Mouse (Mus musculus): ENCODE measurements around the gene 9430007A20Rik.
"Not testable (repeated sequence)": the region's sequence is repeated elsewhere in the genome, so short reads cannot be mapped to it uniquely, and the experiment has no call there.

The 9430007A20Rik gene

DNA sequence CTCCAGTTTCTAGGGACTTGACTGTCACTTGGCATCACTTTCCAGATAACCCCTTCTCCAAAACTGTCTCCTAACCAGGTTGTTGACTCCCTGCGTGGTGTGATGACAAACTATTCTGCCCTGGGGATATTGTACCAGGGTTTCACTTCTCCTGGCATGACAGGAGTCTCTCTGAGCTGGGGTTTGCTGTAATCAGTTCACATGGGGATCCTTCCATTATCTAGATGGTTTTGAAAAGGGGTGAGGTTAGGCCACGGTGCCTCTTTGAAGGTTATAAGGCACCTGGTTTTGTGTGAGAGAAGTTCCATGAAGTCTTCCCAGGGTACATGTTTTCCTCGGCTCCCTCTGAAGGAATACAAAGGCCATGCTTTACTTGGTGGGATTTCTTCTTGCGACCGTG lies at the start of gene 9430007A20Rik:
9430007A20Rik (plus strand) TSS at position 301 of the 400 bp plus-strand sequence.
- DNase-seq (ENCODE audit: low spot score), result no peak

GRCm38 (mm10) chr4:144493331-144493730 lies 26.3 kb upstream of the 9430007A20Rik start:
- DNase-seq (ENCODE audit: low spot score), result no peak

GRCm38 (mm10) chr4:144506518-144506917 lies 13.1 kb upstream of the 9430007A20Rik start:
- no peak for DNase-seq (ENCODE audit: low spot score)

- DNase-seq (ENCODE audit: low spot score), result no peak
These were observed 25.1 kb downstream of the 9430007A20Rik start for GRCm38 (mm10) chr4:144544689-144545088.

DNA sequence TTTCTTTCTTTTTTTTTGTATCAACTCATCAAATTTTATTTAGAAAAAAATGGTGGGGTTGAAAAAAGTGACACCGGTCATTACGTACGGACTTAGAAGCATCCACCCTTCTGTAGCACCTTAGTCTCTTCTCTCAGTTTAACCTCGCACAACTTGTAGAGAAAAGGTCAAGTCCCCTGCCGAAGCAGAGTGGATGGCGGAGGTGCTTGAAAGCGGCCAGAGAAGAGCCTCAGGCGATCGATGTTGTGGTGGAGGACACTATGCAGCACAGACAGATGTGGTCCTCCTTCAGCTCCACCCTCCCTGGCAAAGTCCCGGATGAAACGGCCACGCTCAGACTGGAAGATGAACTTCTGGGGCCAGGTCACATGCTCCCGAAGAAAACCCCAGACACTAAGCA lies 25.7 kb downstream of the 9430007A20Rik start:
- DNase-seq (ENCODE audit: low spot score), result not testable (repeated sequence)

GRCm38 (mm10) chr4:144551156-144551555 lies 31.5 kb downstream of the 9430007A20Rik start:
- DNase-seq (ENCODE audit: low spot score), result no peak

DNA sequence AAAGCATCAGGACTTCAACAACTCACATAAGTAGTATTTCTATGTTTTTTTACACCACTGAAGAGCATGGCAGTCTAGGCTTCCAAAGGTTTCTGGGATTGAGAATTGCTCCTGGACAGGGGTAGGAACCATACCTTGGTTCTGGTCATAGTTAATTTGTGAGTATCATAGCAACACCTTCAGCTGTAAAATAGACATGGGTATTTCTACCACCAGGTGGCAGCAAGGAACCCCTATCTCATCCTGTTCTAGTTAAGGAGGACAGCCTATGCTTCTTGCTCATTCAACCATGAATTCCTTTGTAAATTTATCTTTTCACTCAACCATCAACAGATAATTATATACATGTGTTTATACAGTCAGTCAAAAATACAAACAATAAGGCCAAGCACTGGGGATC lies 40.2 kb downstream of the 9430007A20Rik start:
- DNase-seq (ENCODE audit: low spot score), result no peak

GRCm38 (mm10) chr4:144561205-144561604 lies 41.6 kb downstream of the 9430007A20Rik start:
- DNase-seq (ENCODE audit: low spot score), result no peak

GRCm38 (mm10) chr4:144565034-144565433 lies 45.4 kb downstream of the 9430007A20Rik start, which contains the start of gene Gm13124:
Gene Gm13124 (minus strand): TSS chr4:144565134.
- no peak for DNase-seq (ENCODE audit: low spot score)

DNA sequence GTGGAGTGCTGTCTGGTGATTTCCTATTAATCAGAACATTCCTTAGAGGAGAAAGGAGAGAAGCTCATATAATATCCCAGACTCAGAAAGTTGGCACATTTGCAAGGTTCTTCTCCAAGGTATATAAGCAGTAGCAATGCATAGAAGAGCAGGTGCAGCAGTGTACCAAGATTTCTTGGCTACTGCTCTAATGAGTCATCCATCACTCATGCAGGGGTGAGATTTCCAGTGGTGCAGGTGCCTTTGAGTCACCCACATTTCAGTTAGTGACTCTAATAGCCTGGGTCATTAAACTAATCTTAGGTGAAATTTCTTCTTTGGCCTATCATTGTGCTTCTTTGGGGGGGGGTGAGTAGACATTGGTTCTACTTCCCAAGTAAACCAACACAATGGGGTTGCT lies 48.1 kb downstream of the 9430007A20Rik start:
- DNase-seq (ENCODE audit: low spot score), result no peak

Data from ovary, postnatal 14 days (tissue).